Mouse (Mus musculus): ENCODE measurements around the gene Sephs2.
A peak's percentile ranks its signal among the peaks of the same experiment; 100 is the strongest.

The Sephs2 gene

GRCm38 (mm10) chr7:127273925-127274789 is at the start of gene Sephs2:
Sephs2 (minus strand) TSS chr7:127274055.
- peak; percentile 96 for DNase-seq (ENCODE audit: low spot score in 2 of 2)

- no peak for DNase-seq (ENCODE audit: low spot score in 2 of 2)
Measured at GRCm38 (mm10) chr7:127322085-127322484, 48.2 kb upstream of the Sephs2 start.

- DNase-seq (ENCODE audit: low spot score in 2 of 2) = no peak
Measured at GRCm38 (mm10) chr7:127321106-127321505, 47.3 kb upstream of the Sephs2 start.

- no peak for DNase-seq (ENCODE audit: low spot score in 2 of 2)
Measured at GRCm38 (mm10) chr7:127313912-127314311, 40.1 kb upstream of the Sephs2 start.

GRCm38 (mm10) chr7:127309951-127310350 is 36.1 kb upstream of the Sephs2 start:
- no peak for DNase-seq (ENCODE audit: low spot score in 2 of 2)

GRCm38 (mm10) chr7:127308887-127309286 is 35.0 kb upstream of the Sephs2 start:
- DNase-seq (ENCODE audit: low spot score in 2 of 2) = peak; percentile 73 to 78

GRCm38 (mm10) chr7:127308431-127308830 is 34.6 kb upstream of the Sephs2 start:
- DNase-seq (ENCODE audit: low spot score in 2 of 2) = no peak

- DNase-seq (ENCODE audit: low spot score in 2 of 2) = no peak
Measured at GRCm38 (mm10) chr7:127297586-127298193, 23.8 kb upstream of the Sephs2 start.

- no peak for DNase-seq (ENCODE audit: low spot score in 2 of 2)
Measured at GRCm38 (mm10) chr7:127296786-127297555, 23.1 kb upstream of the Sephs2 start.

GRCm38 (mm10) chr7:127296098-127296497 is 22.2 kb upstream of the Sephs2 start, which contains the start of gene Itgal:
Itgal (plus strand) TSS chr7:127296260.
- DNase-seq (ENCODE audit: low spot score in 2 of 2) = no peak

- no peak for DNase-seq (ENCODE audit: low spot score in 2 of 2)
Measured at GRCm38 (mm10) chr7:127290142-127290541, 16.3 kb upstream of the Sephs2 start.

- DNase-seq (ENCODE audit: low spot score in 2 of 2) = no peak
Measured at GRCm38 (mm10) chr7:127289306-127289705, 15.5 kb upstream of the Sephs2 start.

GRCm38 (mm10) chr7:127287940-127288339 is 14.1 kb upstream of the Sephs2 start:
- DNase-seq (ENCODE audit: low spot score in 2 of 2) = no peak

GRCm38 (mm10) chr7:127285154-127285553 is 11.3 kb upstream of the Sephs2 start:
- DNase-seq (ENCODE audit: low spot score in 2 of 2) = no peak

- no peak for DNase-seq (ENCODE audit: low spot score in 2 of 2)
Measured at GRCm38 (mm10) chr7:127282190-127282589, 8.3 kb upstream of the Sephs2 start.

GRCm38 (mm10) chr7:127281114-127281513 is 7.3 kb upstream of the Sephs2 start:
- DNase-seq (ENCODE audit: low spot score in 2 of 2) = no peak

GRCm38 (mm10) chr7:127280092-127280491 is 6.2 kb upstream of the Sephs2 start:
- no peak for DNase-seq (ENCODE audit: low spot score in 2 of 2)

- peak in 1 of 2 experiments; percentile 49 for DNase-seq (ENCODE audit: low spot score in 2 of 2)
Measured at GRCm38 (mm10) chr7:127278311-127278710, 4.5 kb upstream of the Sephs2 start.

GRCm38 (mm10) chr7:127276519-127276961 is 2.7 kb upstream of the Sephs2 start:
- no peak for DNase-seq (ENCODE audit: low spot score in 2 of 2)

- DNase-seq (ENCODE audit: low spot score in 2 of 2) = peak in 1 of 2 experiments; percentile 51
Measured at GRCm38 (mm10) chr7:127273118-127273923, 534 bp downstream of the Sephs2 start.

- DNase-seq (ENCODE audit: low spot score in 2 of 2) = no peak
Measured at GRCm38 (mm10) chr7:127272566-127272965, 1.3 kb downstream of the Sephs2 start.

Data from right cerebral cortex, postnatal 10 days (tissue).